Mouse (Mus musculus): Measurements from ENCODE around the gene Vps37c. TPM values are rescaled to one million over a fixed set of nuclear protein-coding genes. Genes with fewer than 3 reads are reported as not detected.

The Vps37c gene
- 29.0 and 33.6 TPM in 2 replicates for polyA plus RNA-seq (2012; rRNA removed)

- Histone ChIP-seq H3K36me3 (ENCODE audit: control insufficient read depth, insufficient read depth, low read length) (no peaks in the 10 kb centered on the region), H3K27me3 (ENCODE audit: control insufficient read depth, insufficient read depth, low read length) (no peaks in the 10 kb centered on the region), H3K4me3 (ENCODE audit: control insufficient read depth, low read depth, low read length) (peak within 1 kb of the TSS; percentile 91), H3K4me1 (ENCODE audit: control insufficient read depth, insufficient read depth, low read length) (peaks cover 6% of the 10 kb centered on the region), H3K27ac (ENCODE audit: control insufficient read depth, insufficient read depth, low read depth, low read length) (peak within 1 kb of the TSS; percentile 89)
- TF ChIP-seq CTCF (IDR thresholded peaks at IDR 0.05; ENCODE audit: control insufficient read depth, insufficient read depth, insufficient replicate concordance, low read depth, low read length) (no peak), POLR2A (IDR thresholded peaks at IDR 0.05; ENCODE audit: control insufficient read depth, low read depth, low read length) (peak; percentile 58; the same call in 1 of the 2 replicates)
Observed at GRCm38 (mm10) chr19:10688537-10689352, at the start of gene Vps37c. Vps37c (plus strand) TSS chr19:10688735.

GRCm38 (mm10) chr19:10640080-10640479 is 48.5 kb upstream of the Vps37c start:
- Histone ChIP-seq H3K4me3 (ENCODE audit: control insufficient read depth, low read depth, low read length) (no peak overlapping the region), H3K27ac (ENCODE audit: control insufficient read depth, insufficient read depth, low read depth, low read length) (no peak overlapping the region), H3K27me3 (ENCODE audit: control insufficient read depth, insufficient read depth, low read length) (no peaks in the 10 kb centered on the region), H3K4me1 (ENCODE audit: control insufficient read depth, insufficient read depth, low read length) (peaks cover 1% of the 10 kb centered on the region), H3K36me3 (ENCODE audit: control insufficient read depth, insufficient read depth, low read length) (no peaks in the 10 kb centered on the region)
- TF ChIP-seq POLR2A (IDR thresholded peaks at IDR 0.05; ENCODE audit: control insufficient read depth, low read depth, low read length), result no peak
- TF ChIP-seq CTCF (IDR thresholded peaks at IDR 0.05; ENCODE audit: control insufficient read depth, insufficient read depth, insufficient replicate concordance, low read depth, low read length), result no peak

DNA sequence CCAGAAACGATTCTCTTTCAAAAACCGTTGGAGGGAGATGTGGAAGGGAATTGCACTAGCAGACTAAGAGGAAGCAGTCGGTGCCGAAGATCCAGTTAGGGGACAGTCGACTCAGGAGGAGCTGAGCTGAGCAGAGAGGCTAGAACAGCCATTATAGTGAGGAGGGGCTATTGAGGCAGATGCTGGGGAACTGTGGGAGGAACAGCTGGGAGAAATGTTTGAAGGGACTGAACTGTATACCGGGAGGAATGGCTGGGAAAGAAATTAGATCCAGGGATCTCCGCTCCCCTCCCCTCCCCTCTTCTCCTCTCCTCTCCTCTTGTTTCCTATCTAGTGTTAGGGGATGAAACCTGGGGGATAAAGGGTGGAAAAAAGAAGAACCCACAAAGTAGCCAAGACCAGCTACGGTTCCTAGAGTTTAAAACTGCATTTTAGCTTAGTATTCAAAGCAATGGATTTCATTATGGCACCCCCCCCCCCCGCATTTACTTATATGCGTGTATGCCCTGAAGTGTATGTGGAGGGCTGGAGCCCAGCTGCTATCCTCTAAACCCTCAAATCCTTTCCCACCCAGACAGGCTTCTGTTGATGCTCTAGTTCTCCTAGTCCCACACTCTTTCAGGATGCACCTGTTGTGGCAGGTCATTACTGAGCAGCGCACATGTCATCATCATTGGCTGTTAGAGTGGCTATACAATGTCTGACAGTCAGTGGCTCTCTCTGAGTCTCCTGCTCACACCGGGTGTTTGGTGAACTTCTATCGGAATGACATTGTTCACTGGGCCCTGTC is 47.8 kb upstream of the Vps37c start:
- no peaks in the 10 kb centered on the region; the same call in 1 of the 2 replicates for H3K4me1 ChIP-seq (ENCODE audit: control insufficient read depth, insufficient read depth, low read length)
- TF ChIP-seq CTCF (IDR thresholded peaks at IDR 0.05; ENCODE audit: control insufficient read depth, insufficient read depth, insufficient replicate concordance, low read depth, low read length) (no peak), POLR2A (IDR thresholded peaks at IDR 0.05; ENCODE audit: control insufficient read depth, low read depth, low read length) (no peak)
- no peaks in the 10 kb centered on the region for H3K27me3 ChIP-seq (ENCODE audit: control insufficient read depth, insufficient read depth, low read length)
- H3K27ac ChIP-seq (ENCODE audit: control insufficient read depth, insufficient read depth, low read depth, low read length), result no peak overlapping the region
- H3K36me3 ChIP-seq (ENCODE audit: control insufficient read depth, insufficient read depth, low read length), result no peaks in the 10 kb centered on the region
- H3K4me3 ChIP-seq (ENCODE audit: control insufficient read depth, low read depth, low read length), result no peak overlapping the region

DNA sequence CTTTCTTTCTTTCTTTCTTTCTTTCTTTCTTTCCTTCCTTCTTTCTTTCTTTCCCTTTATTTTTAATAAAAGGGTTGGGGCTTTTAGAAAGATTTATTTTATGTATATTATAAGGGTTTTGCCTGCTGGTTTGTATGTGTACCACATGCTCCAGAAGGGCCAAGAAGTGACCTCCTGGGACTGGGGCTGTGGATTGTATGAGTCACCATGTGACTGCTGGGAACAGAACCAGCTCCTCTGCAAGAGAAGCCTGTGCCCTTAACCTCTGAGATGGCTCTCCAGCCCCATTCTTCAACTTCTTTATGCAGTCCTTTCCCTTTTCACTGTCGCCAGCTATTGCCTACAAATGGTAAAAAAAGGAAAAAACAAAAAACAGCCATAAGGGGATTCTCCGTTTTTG is 42.9 kb upstream of the Vps37c start:
- Histone ChIP-seq H3K27me3 (ENCODE audit: control insufficient read depth, insufficient read depth, low read length) (no peaks in the 10 kb centered on the region), H3K4me3 (ENCODE audit: control insufficient read depth, low read depth, low read length) (no peak overlapping the region), H3K36me3 (ENCODE audit: control insufficient read depth, insufficient read depth, low read length) (no peaks in the 10 kb centered on the region), H3K27ac (ENCODE audit: control insufficient read depth, insufficient read depth, low read depth, low read length) (no peak overlapping the region), H3K4me1 (ENCODE audit: control insufficient read depth, insufficient read depth, low read length) (peaks cover 11% of the 10 kb centered on the region)
- TF ChIP-seq POLR2A (IDR thresholded peaks at IDR 0.05; ENCODE audit: control insufficient read depth, low read depth, low read length), result no peak
- no peak for TF ChIP-seq CTCF (IDR thresholded peaks at IDR 0.05; ENCODE audit: control insufficient read depth, insufficient read depth, insufficient replicate concordance, low read depth, low read length)

- peaks cover 11% of the 10 kb centered on the region for H3K4me1 ChIP-seq (ENCODE audit: control insufficient read depth, insufficient read depth, low read length)
- no peak overlapping the region for H3K4me3 ChIP-seq (ENCODE audit: control insufficient read depth, low read depth, low read length)
- TF ChIP-seq POLR2A (IDR thresholded peaks at IDR 0.05; ENCODE audit: control insufficient read depth, low read depth, low read length) (peak; percentile 28; the same call in 1 of the 2 replicates), CTCF (IDR thresholded peaks at IDR 0.05; ENCODE audit: control insufficient read depth, insufficient read depth, insufficient replicate concordance, low read depth, low read length) (no peak)
- no peaks in the 10 kb centered on the region for H3K36me3 ChIP-seq (ENCODE audit: control insufficient read depth, insufficient read depth, low read length)
- no peaks in the 10 kb centered on the region for H3K27me3 ChIP-seq (ENCODE audit: control insufficient read depth, insufficient read depth, low read length)
- no peak overlapping the region for H3K27ac ChIP-seq (ENCODE audit: control insufficient read depth, insufficient read depth, low read depth, low read length)
Observed at GRCm38 (mm10) chr19:10648156-10648555, 40.4 kb upstream of the Vps37c start.

DNA sequence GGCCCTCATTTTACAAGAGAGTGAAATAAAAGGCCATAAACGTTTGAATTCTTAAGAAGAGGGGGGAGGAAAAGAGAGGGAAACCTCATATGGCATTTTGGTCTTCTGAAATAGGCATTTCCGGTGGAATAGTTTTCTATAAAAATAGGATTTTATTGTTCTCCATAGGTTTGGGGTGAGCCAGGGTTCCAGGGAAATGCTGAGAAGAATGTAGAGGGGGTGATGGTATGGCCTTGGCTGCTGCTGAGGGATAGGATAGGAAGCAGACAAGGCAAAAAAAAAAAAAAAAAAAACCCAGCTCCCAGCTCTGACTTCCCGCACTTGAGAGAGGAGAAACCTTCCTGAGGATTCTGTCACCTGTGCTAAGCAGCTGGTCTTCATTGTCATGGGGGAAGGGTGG is 32.5 kb upstream of the Vps37c start:
- H3K27ac ChIP-seq (ENCODE audit: control insufficient read depth, insufficient read depth, low read depth, low read length), result no peak overlapping the region
- no peaks in the 10 kb centered on the region for H3K4me1 ChIP-seq (ENCODE audit: control insufficient read depth, insufficient read depth, low read length)
- TF ChIP-seq POLR2A (IDR thresholded peaks at IDR 0.05; ENCODE audit: control insufficient read depth, low read depth, low read length) (no peak), CTCF (IDR thresholded peaks at IDR 0.05; ENCODE audit: control insufficient read depth, insufficient read depth, insufficient replicate concordance, low read depth, low read length) (no peak)
- no peaks in the 10 kb centered on the region for H3K36me3 ChIP-seq (ENCODE audit: control insufficient read depth, insufficient read depth, low read length)
- H3K27me3 ChIP-seq (ENCODE audit: control insufficient read depth, insufficient read depth, low read length), result no peaks in the 10 kb centered on the region
- H3K4me3 ChIP-seq (ENCODE audit: control insufficient read depth, low read depth, low read length), result no peak overlapping the region

GRCm38 (mm10) chr19:10657742-10658141 is 30.8 kb upstream of the Vps37c start:
- no peak for TF ChIP-seq CTCF (IDR thresholded peaks at IDR 0.05; ENCODE audit: control insufficient read depth, insufficient read depth, insufficient replicate concordance, low read depth, low read length)
- no peak for TF ChIP-seq POLR2A (IDR thresholded peaks at IDR 0.05; ENCODE audit: control insufficient read depth, low read depth, low read length)
- Histone ChIP-seq H3K4me1 (ENCODE audit: control insufficient read depth, insufficient read depth, low read length) (no peaks in the 10 kb centered on the region), H3K27ac (ENCODE audit: control insufficient read depth, insufficient read depth, low read depth, low read length) (no peak overlapping the region), H3K36me3 (ENCODE audit: control insufficient read depth, insufficient read depth, low read length) (no peaks in the 10 kb centered on the region), H3K4me3 (ENCODE audit: control insufficient read depth, low read depth, low read length) (no peak overlapping the region), H3K27me3 (ENCODE audit: control insufficient read depth, insufficient read depth, low read length) (no peaks in the 10 kb centered on the region)
